Mouse (Mus musculus): ENCODE measurements around the gene Col25a1.

DNA sequence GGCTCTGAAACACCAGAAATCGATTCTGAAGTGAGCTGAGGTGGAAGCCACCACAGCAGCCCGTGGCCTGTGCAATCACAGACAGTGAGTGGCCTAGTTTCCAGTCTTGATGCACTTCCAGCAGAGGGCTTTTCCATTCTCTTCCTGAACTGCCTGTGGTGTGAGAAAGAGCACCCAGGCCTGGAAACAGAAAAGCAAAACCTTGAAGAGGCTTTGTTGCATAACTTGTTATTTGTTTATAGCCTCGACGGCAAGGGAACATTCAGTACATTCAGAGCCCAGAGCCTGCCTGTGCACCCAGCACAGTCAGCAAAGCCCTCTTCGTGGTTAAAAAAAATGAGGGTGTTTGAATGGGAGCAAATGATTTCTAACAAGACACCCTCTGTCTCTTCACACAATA, 502.6 kb downstream of the Col25a1 start:
- TF ChIP-seq CTCF (IDR thresholded peaks at IDR 0.05; ENCODE audit: low read depth) (no peak), EP300 (IDR thresholded peaks at IDR 0.05; ENCODE audit: low read depth) (no peak)

Data from liver, embryonic 14.5 days (tissue).